Mouse (Mus musculus): Measurements from ENCODE around the gene Cdk14.

GRCm38 (mm10) chr5:5379501-5379869 is 40.6 kb downstream of the Cdk14 start:
- TF ChIP-seq CTCF (IDR thresholded peaks at IDR 0.05; ENCODE audit: low read depth) (no peak), EP300 (IDR thresholded peaks at IDR 0.05; ENCODE audit: low read depth) (no peak)
